Mouse (Mus musculus) heart, adult 8-10 months (tissue): ENCODE data around the gene Vstm2a. TPM values are rescaled to one million over a fixed set of nuclear protein-coding genes. Genes with fewer than 3 reads are reported as not detected.

Experiments used
- DNase-seq: peaks from one replicate; pipeline ENCODE4 v3.0.0; 2022; ENCODE audit warnings: low spot score
- total RNA-seq, 4 experiments: library from RNA; stranded (reverse); gene quantifications; 2 replicates each; pipeline ENCODE4 v1.2.4; 2022

Vstm2a gene
- total RNA-seq, 4 experiments from 2014 or later = 0.08 to 0.17 (median 0.11) TPM

GRCm38 (mm10) chr11:16439548-16440251, 182.2 kb downstream of the Vstm2a start:
- DNase-seq = no peak
